Mouse (Mus musculus) naive thymus-derived CD4-positive, alpha-beta T cell, adult 2 months (primary cell): ENCODE measurements around the gene Gad2.

Experiments used
- DNase-seq: peaks from one replicate; pipeline ENCODE4 v3.0.0-alpha.2; 2011; ENCODE audit warnings: low read depth

Gene Gad2

GRCm38 (mm10) chr2:22648394-22648793, 26.4 kb downstream of the Gad2 start:
- no peak for DNase-seq

- DNase-seq = no peak
Measured at GRCm38 (mm10) chr2:22651826-22652225, 29.8 kb downstream of the Gad2 start.

GRCm38 (mm10) chr2:22663731-22664130, 41.7 kb downstream of the Gad2 start:
- DNase-seq = no peak

DNA sequence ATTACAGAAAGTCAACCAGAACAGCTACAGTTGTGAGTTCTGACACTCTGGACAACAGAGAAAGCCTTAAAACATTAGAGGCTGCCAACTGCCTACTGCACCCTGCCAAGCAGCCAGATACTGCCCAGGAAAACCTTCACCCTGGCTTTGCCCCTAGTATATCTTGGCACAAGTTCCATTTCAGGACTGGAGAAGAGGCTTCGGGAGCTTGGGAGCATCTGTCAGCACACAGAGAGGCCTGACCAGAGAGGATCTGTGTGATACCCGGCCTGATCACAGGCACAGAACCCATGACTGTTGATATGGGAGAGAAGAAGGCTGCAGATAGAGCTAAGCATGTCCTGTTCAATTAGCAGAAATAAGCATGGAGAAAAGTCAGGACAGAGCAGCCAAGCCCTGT, 48.4 kb downstream of the Gad2 start:
- DNase-seq = no peak

- DNase-seq = no peak
Measured at GRCm38 (mm10) chr2:22671348-22671747, 49.3 kb downstream of the Gad2 start.

- DNase-seq = no peak
Measured at GRCm38 (mm10) chr2:22677066-22677465, 55.1 kb downstream of the Gad2 start.

- DNase-seq = no peak
Measured at GRCm38 (mm10) chr2:22679944-22680343, 57.9 kb downstream of the Gad2 start.

GRCm38 (mm10) chr2:22689969-22690368, 68.0 kb downstream of the Gad2 start:
- peak; percentile 22 for DNase-seq

GRCm38 (mm10) chr2:22704780-22705727, 83.0 kb downstream of the Gad2 start:
- DNase-seq = no peak

- DNase-seq = no peak
Measured at GRCm38 (mm10) chr2:22706233-22706632, 84.2 kb downstream of the Gad2 start.

DNA sequence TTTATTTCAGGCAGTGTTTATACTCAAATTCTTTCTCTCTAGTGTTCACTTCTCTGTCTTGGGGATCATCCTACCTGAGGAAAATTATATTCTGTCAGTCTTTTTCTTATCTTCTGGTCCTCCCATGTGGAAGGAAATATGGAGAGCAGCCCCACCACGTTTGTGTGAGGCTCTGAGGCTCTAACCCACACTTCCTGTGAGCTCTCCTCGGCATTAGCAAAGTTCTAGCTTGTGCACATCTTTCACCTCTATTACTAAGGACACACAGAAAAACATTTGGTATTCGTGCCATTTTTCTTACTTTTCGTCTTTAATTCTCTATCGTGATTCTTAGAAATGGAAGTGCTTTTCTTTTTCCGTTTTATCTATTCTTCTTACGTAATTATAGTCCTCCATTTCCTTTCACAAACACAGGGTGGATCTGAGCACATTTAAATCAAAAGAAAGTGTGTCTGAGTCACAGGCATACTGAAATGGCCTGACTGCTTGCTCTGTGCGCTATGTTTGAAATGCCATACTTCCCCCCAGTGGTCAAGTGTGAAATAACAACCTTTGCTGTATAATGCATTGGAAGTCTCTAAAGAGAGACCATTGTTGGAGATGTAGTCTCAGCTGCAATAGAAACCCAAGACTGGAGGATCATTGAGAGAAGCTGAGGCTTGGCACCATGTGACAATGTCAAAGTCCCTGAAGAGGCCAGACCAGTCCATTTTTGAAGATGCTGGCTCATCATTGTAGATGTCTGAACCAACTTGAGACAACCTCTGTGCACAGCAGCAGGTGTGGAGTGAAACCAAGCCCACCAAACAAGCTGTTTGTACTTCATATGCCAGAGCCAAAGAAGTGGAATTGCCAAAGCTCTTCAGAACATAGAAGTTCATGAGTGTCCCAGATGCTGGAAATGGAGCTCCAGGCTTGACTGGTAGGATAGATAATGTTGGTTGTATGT, 99.8 kb downstream of the Gad2 start:
- peak; percentile 95 for DNase-seq

DNA sequence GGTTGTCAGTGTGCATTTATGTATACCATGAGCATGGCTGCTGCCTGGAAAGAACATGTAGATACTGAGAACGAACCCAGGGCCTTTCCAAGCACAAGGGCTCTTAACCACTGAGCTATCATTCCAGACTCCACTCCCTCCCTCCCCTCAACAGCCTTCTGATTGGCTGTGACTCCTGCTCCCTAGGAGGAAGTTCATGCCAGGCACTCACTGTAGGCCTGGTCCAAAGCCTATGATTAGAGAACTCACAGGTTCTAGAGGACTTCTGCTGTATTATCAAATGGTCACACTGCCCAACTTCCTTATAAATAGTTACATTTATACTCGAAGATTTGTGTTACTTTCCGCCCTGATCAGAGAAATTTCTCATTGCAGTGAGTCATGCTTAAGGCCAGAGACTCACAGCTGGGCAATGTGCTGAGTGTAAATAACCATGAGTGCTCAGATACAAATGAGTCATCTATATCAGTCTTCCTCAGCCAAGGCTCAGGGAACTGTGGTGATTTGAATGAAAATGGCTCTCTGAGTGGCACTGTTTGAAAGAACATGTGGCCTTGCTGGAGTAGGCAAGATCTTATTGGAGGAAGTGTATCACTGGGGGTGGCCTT, 102.0 kb downstream of the Gad2 start:
- no peak for DNase-seq

- no peak for DNase-seq
Measured at GRCm38 (mm10) chr2:22727113-22727512, 105.1 kb downstream of the Gad2 start.

- no peak for DNase-seq
Measured at GRCm38 (mm10) chr2:22736134-22736533, 114.1 kb downstream of the Gad2 start.

DNA sequence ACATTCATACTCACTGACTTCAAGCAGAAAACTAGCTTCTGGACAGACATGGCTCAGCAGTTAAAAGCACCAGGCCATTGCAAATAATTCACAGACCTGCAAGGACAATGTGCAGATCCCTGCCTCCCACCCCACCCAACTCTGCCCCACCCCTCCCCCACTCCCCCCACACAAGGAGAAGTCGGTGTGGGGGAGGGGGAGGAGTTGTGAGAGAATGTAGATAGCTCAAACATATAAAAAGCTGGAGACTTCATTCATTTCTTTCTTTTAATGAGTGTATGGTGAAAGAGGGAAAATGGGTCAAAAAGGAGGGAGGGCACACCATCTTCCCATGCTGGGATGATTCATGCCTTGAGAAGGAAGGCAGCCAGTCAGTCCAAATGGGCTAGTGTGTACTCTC, 117.4 kb downstream of the Gad2 start:
- DNase-seq = peak; percentile 48

- no peak for DNase-seq
Measured at GRCm38 (mm10) chr2:22740441-22740840, 118.4 kb downstream of the Gad2 start.

DNA sequence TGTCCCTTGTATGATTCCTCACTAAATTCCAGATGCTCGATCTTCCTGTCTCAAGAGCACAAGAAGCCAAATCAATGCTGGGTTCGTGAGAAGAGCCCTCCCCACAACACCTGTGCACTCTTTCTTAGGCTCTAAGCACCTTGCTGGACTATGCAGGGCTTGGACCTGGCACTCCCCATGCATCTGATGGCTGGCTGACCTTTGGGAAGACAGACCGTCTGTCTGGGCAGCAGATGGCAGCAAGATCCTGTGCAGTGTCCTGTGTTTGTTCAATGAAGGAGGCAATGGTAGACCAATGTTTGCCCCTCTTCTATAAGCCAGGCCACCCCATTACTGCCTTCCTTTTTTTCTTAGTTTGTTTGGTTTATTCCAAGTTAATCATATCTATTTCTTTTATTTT, 119.2 kb downstream of the Gad2 start:
- no peak for DNase-seq
